Mouse (Mus musculus): ENCODE results near the gene Tmem183a. TPM values are rescaled to one million over a fixed set of nuclear protein-coding genes. Genes with fewer than 3 reads are reported as not detected.

Gene Tmem183a
- polyA plus RNA-seq, 1 experiment from 2014 or later: 80.7 TPM

DNA sequence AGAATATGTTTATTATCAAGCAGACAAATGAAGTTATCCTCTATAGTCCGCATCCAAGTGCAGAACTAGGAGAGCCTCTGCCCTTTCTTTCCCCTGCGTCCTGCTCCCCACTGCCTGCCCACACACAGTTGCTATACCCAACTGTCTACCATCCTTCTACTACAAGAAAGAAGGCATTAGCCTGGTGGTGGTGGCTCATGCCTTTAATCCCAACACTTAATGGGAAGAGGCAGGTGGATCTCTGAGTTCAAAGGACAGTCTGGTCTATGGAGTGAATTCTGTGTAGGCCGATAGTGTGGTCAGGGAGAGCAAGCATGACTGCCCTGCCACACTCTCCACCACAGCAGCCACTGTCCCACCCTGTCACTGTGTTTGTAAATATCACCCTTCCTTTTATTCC lies 51.0 kb downstream of the Tmem183a start:
- Histone ChIP-seq H3K4me2 (ENCODE audit: low read depth, low read length) (no peak overlapping the region), H3K27me3 (ENCODE audit: control insufficient read depth, insufficient read depth, low read depth, low read length) (no peaks in the 10 kb centered on the region), H3K4me3 (ENCODE audit: low read length) (no peak overlapping the region), H3K4me1 (replicated peaks; ENCODE audit: control insufficient read depth, insufficient read depth, low read length) (no peaks in the 10 kb centered on the region), H3K9me3 (ENCODE audit: control insufficient read depth, low read length) (no peaks in the 10 kb centered on the region), H3K27ac (ENCODE audit: low read length) (no peak overlapping the region), H3K9ac (ENCODE audit: low read length) (no peak overlapping the region), H3K36me3 (ENCODE audit: control insufficient read depth, insufficient read depth, low read length) (no peaks in the 10 kb centered on the region)
- no peak for ATAC-seq (ENCODE audit: low read depth)
- WGBS: 86% methylated on average over 3 of the region's 3 CpGs

DNA sequence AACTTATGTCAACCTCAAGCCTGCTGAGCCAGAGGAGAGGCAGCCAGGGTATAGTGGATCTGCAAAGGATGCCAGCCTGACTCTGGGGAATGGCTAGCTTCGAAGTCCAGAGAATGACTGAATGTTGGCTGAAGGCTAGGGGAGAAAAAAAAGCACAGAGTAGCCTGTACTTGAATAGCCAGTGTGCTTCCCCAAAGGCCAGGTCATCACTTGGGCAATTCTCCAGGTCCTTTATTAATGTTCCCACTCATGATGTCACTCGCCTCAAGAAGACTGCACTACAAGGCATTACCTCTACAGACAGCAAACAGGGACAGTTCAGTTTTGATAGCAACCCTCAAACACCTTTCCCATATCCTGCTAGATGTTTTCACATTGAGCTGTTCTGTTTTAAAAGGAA lies 51.5 kb downstream of the Tmem183a start:
- H3K9ac ChIP-seq (ENCODE audit: low read length): no peak overlapping the region
- no peaks in the 10 kb centered on the region for H3K9me3 ChIP-seq (ENCODE audit: control insufficient read depth, low read length)
- no peaks in the 10 kb centered on the region for H3K27me3 ChIP-seq (ENCODE audit: control insufficient read depth, insufficient read depth, low read depth, low read length)
- 75% methylated on average over 2 of the region's 2 CpGs for WGBS
- H3K4me3 ChIP-seq (ENCODE audit: low read length): no peak overlapping the region
- ATAC-seq (ENCODE audit: low read depth): no peak
- no peaks in the 10 kb centered on the region for H3K4me1 ChIP-seq (replicated peaks; ENCODE audit: control insufficient read depth, insufficient read depth, low read length)
- no peaks in the 10 kb centered on the region for H3K36me3 ChIP-seq (ENCODE audit: control insufficient read depth, insufficient read depth, low read length)
- H3K27ac ChIP-seq (ENCODE audit: low read length): no peak overlapping the region
- no peak overlapping the region for H3K4me2 ChIP-seq (ENCODE audit: low read depth, low read length)

DNA sequence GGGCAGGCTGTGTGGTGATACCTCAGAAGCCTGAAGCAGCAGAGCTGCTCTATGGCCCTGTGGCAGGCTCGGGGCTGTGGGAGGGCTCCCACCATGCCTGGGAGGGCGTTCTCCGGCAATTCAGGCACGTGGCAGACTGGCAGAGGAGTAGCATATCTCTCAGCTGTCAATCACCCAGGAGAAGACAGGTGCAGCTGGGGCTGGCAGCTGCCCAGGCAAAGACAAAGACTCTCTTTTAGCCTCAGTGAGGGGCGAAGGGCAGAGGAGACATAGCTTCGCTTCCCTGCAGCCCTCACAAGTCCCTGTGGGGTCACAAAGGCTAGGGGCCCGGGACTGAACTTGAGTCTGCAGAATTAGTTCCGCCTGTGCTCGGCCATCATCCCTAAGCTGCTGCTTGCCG lies 54.4 kb downstream of the Tmem183a start:
- WGBS: 59% methylated on average over 10 of the region's 10 CpGs
- Histone ChIP-seq H3K4me1 (replicated peaks; ENCODE audit: control insufficient read depth, insufficient read depth, low read length) (peaks cover 9% of the 10 kb centered on the region), H3K4me3 (ENCODE audit: low read length) (no peak overlapping the region), H3K27ac (ENCODE audit: low read length) (no peak overlapping the region), H3K36me3 (ENCODE audit: control insufficient read depth, insufficient read depth, low read length) (no peaks in the 10 kb centered on the region), H3K9ac (ENCODE audit: low read length) (no peak overlapping the region), H3K9me3 (ENCODE audit: control insufficient read depth, low read length) (no peaks in the 10 kb centered on the region), H3K27me3 (ENCODE audit: control insufficient read depth, insufficient read depth, low read depth, low read length) (no peaks in the 10 kb centered on the region), H3K4me2 (ENCODE audit: low read depth, low read length) (no peak overlapping the region)
- no peak for ATAC-seq (ENCODE audit: low read depth)

DNA sequence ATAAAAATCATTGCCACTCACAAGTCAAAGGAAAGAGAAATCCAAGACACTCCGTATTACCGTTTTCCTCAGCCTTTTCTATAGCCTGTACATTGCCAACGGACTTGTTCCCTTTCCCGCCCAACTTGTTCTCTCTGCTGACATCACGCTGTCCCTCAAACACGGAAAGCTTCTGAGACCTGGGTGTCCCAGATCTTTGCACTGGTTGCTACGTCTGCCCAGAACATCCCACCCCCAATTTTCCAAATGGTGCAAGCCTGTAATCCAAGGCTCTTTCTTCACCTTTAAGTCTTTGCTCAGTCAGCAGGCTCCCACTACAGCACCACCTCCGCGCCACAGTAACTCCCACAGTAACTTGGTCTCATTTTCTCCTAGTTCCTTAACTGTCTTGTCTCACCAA lies 56.8 kb downstream of the Tmem183a start:
- Histone ChIP-seq H3K4me2 (ENCODE audit: low read depth, low read length) (no peak overlapping the region), H3K4me3 (ENCODE audit: low read length) (no peak overlapping the region), H3K9ac (ENCODE audit: low read length) (no peak overlapping the region), H3K9me3 (ENCODE audit: control insufficient read depth, low read length) (no peaks in the 10 kb centered on the region), H3K27ac (ENCODE audit: low read length) (no peak overlapping the region), H3K36me3 (ENCODE audit: control insufficient read depth, insufficient read depth, low read length) (no peaks in the 10 kb centered on the region), H3K4me1 (replicated peaks; ENCODE audit: control insufficient read depth, insufficient read depth, low read length) (peaks cover 12% of the 10 kb centered on the region), H3K27me3 (ENCODE audit: control insufficient read depth, insufficient read depth, low read depth, low read length) (peaks cover 1% of the 10 kb centered on the region; the same call in 1 of the 2 replicates)
- no peak for ATAC-seq (ENCODE audit: low read depth)
- 81% methylated on average over 9 of the region's 9 CpGs for WGBS

DNA sequence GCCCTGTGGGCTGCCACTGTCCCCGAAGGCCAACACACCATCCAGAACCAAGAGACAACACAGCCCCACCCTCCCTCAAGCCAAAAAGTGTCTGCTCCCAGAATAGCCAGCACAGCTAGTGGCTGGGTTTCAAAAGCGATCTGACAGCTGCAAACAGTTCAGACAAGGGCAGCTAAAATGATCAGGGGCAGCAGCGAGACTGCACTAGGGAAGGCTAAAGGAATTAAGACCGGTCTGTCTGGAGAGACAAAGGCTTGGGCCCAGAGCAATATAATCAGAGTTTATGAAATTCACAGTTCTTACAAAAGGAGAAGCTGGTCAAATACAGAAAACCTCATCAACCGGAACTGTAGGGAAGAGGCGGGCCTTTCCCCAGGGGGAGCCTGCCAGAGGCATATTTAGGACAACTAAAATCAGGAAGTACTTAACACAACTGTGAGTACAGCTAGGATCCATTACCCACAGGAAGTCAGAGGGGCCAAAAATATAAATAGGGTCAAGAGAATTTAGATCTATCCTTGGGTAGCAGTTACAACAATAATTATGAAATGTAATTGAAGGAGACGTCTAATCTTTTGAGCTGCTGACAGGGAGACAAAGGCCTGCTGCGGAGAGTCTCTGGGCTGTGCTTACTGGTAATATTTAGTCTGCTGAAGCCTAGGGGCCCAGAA lies 59.1 kb downstream of the Tmem183a start:
- Histone ChIP-seq H3K4me2 (ENCODE audit: low read depth, low read length) (no peak overlapping the region), H3K9me3 (ENCODE audit: control insufficient read depth, low read length) (no peaks in the 10 kb centered on the region), H3K36me3 (ENCODE audit: control insufficient read depth, insufficient read depth, low read length) (no peaks in the 10 kb centered on the region), H3K9ac (ENCODE audit: low read length) (0 out of 2 replicates have a peak overlapping the region, but pooled peaks have one; percentile 24), H3K4me3 (ENCODE audit: low read length) (no peak overlapping the region), H3K4me1 (replicated peaks; ENCODE audit: control insufficient read depth, insufficient read depth, low read length) (peaks cover 15% of the 10 kb centered on the region), H3K27ac (ENCODE audit: low read length) (peak overlapping the region; percentile 90), H3K27me3 (ENCODE audit: control insufficient read depth, insufficient read depth, low read depth, low read length) (peaks cover 10% of the 10 kb centered on the region; the same call in 1 of the 2 replicates)
- peak; percentile 76 for ATAC-seq (ENCODE audit: low read depth)
- WGBS: 26% methylated on average over 8 of the region's 8 CpGs

DNA sequence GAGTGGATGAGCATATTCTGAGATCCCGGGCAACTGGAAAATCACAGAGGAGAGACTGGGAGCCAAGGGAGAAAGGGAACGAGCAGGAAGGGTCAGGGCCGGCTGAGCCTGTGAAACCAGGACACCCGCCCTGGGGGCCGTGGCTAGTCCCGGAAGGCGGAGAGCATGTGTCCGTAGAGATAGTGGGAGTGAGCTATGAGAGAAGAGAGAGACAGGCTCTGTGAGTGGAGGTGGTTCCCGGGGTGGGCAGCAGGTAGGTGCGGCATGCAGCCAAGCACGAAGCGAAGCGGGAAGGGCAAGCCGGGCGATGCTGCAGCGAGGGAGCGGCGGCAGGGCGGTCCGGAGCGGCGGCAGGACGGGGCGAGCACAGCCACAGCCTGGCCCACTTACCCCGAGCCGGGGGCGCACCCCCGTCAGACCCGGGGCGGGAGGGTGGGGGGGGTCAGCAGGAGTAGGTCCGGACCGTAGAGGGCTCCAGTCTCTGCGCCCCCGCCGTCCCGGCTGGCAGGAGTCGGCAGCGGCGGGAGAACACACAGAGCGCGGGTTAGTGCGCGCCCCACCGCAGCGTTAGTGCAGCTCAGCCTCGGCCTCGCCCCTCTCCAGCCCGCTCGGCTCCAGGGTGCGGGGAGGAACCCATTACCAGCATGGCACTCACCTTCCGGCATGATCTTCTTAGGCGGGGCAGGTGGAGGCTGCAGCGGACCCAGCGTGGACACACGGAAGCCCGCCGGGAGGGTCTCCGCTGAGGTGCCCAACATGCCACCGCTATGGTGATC lies 63.0 kb downstream of the Tmem183a start:
- 3% methylated on average over 54 of the region's 59 CpGs for WGBS
- H3K27me3 ChIP-seq (ENCODE audit: control insufficient read depth, insufficient read depth, low read depth, low read length): peaks cover 10% of the 10 kb centered on the region; the same call in 1 of the 2 replicates
- H3K4me3 ChIP-seq (ENCODE audit: low read length): peak overlapping the region; percentile 53
- no peaks in the 10 kb centered on the region for H3K9me3 ChIP-seq (ENCODE audit: control insufficient read depth, low read length)
- peak; percentile 53 for ATAC-seq (ENCODE audit: low read depth)
- H3K36me3 ChIP-seq (ENCODE audit: control insufficient read depth, insufficient read depth, low read length): no peaks in the 10 kb centered on the region
- H3K9ac ChIP-seq (ENCODE audit: low read length): peak overlapping the region; percentile 76
- H3K4me2 ChIP-seq (ENCODE audit: low read depth, low read length): peak overlapping the region; percentile 97
- H3K4me1 ChIP-seq (replicated peaks; ENCODE audit: control insufficient read depth, insufficient read depth, low read length): peaks cover 16% of the 10 kb centered on the region
- H3K27ac ChIP-seq (ENCODE audit: low read length): no peak overlapping the region

DNA sequence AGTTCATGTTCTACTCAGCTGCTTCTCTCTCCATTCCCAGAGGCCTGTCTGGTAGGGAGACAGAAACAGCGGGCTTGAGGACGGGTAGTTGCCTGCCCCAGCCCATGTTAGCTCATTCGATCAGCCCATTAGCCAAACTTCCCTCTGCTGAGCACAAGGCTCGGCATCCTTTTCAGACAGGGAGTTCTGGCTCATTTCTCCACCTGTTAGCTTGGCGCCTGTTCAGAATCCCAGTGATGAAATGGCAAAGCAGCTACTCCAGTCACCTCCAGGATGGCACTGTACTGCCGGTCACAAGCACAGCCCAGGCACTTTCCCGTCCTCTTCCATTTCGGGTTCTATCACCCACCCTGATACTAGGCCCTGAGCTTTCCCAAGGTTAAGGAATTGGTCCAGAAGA lies 64.5 kb downstream of the Tmem183a start:
- ATAC-seq (ENCODE audit: low read depth): no peak

More for the DNA sequence above, 64.5 kb downstream of the Tmem183a start:
- Histone ChIP-seq H3K36me3 (ENCODE audit: control insufficient read depth, insufficient read depth, low read length) (no peaks in the 10 kb centered on the region), H3K9ac (ENCODE audit: low read length) (no peak overlapping the region), H3K27ac (ENCODE audit: low read length) (no peak overlapping the region), H3K4me3 (ENCODE audit: low read length) (no peak overlapping the region), H3K4me1 (replicated peaks; ENCODE audit: control insufficient read depth, insufficient read depth, low read length) (peaks cover 6% of the 10 kb centered on the region; the same call in 1 of the 2 replicates), H3K27me3 (ENCODE audit: control insufficient read depth, insufficient read depth, low read depth, low read length) (peaks cover 10% of the 10 kb centered on the region; the same call in 1 of the 2 replicates), H3K9me3 (ENCODE audit: control insufficient read depth, low read length) (no peaks in the 10 kb centered on the region), H3K4me2 (ENCODE audit: low read depth, low read length) (no peak overlapping the region)
- 84% methylated on average over 8 of the region's 8 CpGs for WGBS

Other genes starting within 250 kb of the Tmem183a start
- gene Chil1, start 179.8 kb downstream of the Tmem183a start, polyA plus RNA-seq (2015; fragmentation: Nextera tagmentation; extraction: Ambion mirVana): 1.2 and 2.0 TPM in 2 replicates
- gene Mybph, start 168.5 kb downstream of the Tmem183a start, polyA plus RNA-seq (2015; fragmentation: Nextera tagmentation; extraction: Ambion mirVana): 1.3 and 2.5 TPM in 2 replicates
- 8.4 and 9.0 TPM in 2 replicates for gene Adora1, start 126.5 kb downstream of the Tmem183a start, polyA plus RNA-seq (2015; fragmentation: Nextera tagmentation; extraction: Ambion mirVana)
- gene Myog, start 72.0 kb downstream of the Tmem183a start, polyA plus RNA-seq (2015; fragmentation: Nextera tagmentation; extraction: Ambion mirVana): 2.9 and 6.8 TPM in 2 replicates
- gene Ppfia4, start 29.1 kb downstream of the Tmem183a start, polyA plus RNA-seq (2015; fragmentation: Nextera tagmentation; extraction: Ambion mirVana): 2.9 and 3.9 TPM in 2 replicates
- not detected in 2 replicates for gene 4933406M09Rik, start 24.0 kb upstream of the Tmem183a start, polyA plus RNA-seq (2015; fragmentation: Nextera tagmentation; extraction: Ambion mirVana)
- 42.5 and 43.9 TPM in 2 replicates for gene Cyb5r1, start 43.6 kb upstream of the Tmem183a start, polyA plus RNA-seq (2015; fragmentation: Nextera tagmentation; extraction: Ambion mirVana)
- 95.5 and 97.4 TPM in 2 replicates for gene Adipor1, start 53.4 kb upstream of the Tmem183a start, polyA plus RNA-seq (2015; fragmentation: Nextera tagmentation; extraction: Ambion mirVana)
- gene Klhl12, start 93.6 kb upstream of the Tmem183a start, polyA plus RNA-seq (2015; fragmentation: Nextera tagmentation; extraction: Ambion mirVana): 26.8 and 27.5 TPM in 2 replicates
- 37.3 and 39.2 TPM in 2 replicates for gene Rabif, start 132.7 kb upstream of the Tmem183a start, polyA plus RNA-seq (2015; fragmentation: Nextera tagmentation; extraction: Ambion mirVana)
- not detected in 2 replicates for gene Mgat4e, start 187.7 kb upstream of the Tmem183a start, polyA plus RNA-seq (2015; fragmentation: Nextera tagmentation; extraction: Ambion mirVana)
- 43.4 and 46.4 TPM in 2 replicates for gene Kdm5b, start 198.2 kb upstream of the Tmem183a start, polyA plus RNA-seq (2015; fragmentation: Nextera tagmentation; extraction: Ambion mirVana)